Mouse (Mus musculus): Measurements from ENCODE around the gene Socs5. TPM values are rescaled to one million over a fixed set of nuclear protein-coding genes. Genes with fewer than 3 reads are reported as not detected.

Socs5 gene
- total and polyA plus RNA-seq, 2 experiments from 2014 or later: 13.0 to 21.3 TPM

DNA sequence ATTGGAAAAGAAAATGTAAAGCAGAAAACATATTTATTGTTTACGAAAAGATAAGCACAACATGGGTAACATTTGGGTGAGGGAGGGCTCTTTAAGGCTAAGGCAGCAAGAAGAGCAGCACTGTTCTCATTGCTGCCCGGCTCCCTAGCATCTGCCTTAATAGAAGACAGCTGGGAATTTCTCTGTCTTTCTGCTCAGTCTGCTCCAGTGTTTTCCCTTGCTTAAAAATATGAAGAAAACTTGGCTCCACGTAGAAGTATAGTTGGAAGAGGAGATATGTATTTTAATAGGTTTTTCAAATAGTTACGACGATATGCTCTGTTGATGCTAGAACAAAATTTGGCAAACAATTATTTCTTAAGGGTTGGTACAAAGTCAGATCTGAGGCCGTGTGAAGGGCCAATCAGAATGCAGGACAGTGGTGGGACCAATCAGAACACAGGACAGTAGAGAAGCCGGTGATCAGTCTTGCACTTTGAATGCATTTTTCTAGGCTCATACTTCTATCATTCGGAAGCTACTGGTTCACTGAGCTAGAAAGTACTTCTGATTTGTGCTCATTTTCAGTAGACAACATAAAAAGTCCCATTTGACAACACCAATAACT is 39.0 kb downstream of the Socs5 start:
- WGBS: 89% methylated on average over 8 of the region's 8 CpGs
- Histone ChIP-seq H3K9ac (replicated peaks; ENCODE audit: low read length, poor library complexity, severe bottlenecking) (no peak overlapping the region), H3K27ac (ENCODE audit: low read depth, low read length) (no peak overlapping the region), H3K4me2 (ENCODE audit: low read depth, low read length, poor library complexity, severe bottlenecking) (no peak overlapping the region), H3K4me3 (ENCODE audit: low read depth, low read length) (no peak overlapping the region), H3K36me3 (ENCODE audit: insufficient read depth, low read length) (no peaks in the 10 kb centered on the region), H3K27me3 (ENCODE audit: insufficient read depth, low read length) (no peaks in the 10 kb centered on the region), H3K9me3 (ENCODE audit: low read length) (no peaks in the 10 kb centered on the region), H3K4me1 (ENCODE audit: insufficient read depth, low read length) (no peaks in the 10 kb centered on the region)
- DNase-seq (ENCODE audit: low spot score): no peak
- ATAC-seq (ENCODE audit: low FRiP score): no peak
- no peak for TF ChIP-seq CTCF (IDR thresholded peaks at IDR 0.05)

DNA sequence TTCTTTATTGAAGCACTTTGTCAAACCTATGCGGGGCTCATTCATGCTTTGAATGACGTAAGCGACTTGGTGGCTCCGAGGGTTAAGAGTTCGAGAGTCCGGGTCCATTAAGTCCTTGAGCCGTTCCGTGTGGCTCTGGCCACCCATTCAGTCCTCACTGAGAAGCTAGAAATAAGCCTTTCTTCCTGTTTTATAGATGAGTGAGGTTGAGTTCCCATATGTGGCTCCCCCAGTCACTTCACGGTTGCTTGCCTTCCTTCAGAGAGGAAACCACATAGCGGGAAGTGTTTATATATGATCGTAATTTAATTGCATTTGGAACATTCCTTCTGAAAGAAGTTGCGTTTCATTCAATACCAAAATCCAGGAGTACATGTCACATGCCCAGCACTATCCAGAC is 42.3 kb downstream of the Socs5 start:
- H3K4me3 ChIP-seq (ENCODE audit: low read depth, low read length): no peak overlapping the region
- no peak overlapping the region for H3K27ac ChIP-seq (ENCODE audit: low read depth, low read length)
- no peaks in the 10 kb centered on the region for H3K4me1 ChIP-seq (ENCODE audit: insufficient read depth, low read length)
- TF ChIP-seq CTCF (IDR thresholded peaks at IDR 0.05): no peak
- ATAC-seq (ENCODE audit: low FRiP score): no peak
- no peaks in the 10 kb centered on the region for H3K27me3 ChIP-seq (ENCODE audit: insufficient read depth, low read length)
- no peak overlapping the region for H3K9ac ChIP-seq (replicated peaks; ENCODE audit: low read length, poor library complexity, severe bottlenecking)
- no peak overlapping the region for H3K4me2 ChIP-seq (ENCODE audit: low read depth, low read length, poor library complexity, severe bottlenecking)
- H3K9me3 ChIP-seq (ENCODE audit: low read length): no peaks in the 10 kb centered on the region
- 91% methylated on average over 12 of the region's 12 CpGs for WGBS
- no peak for DNase-seq (ENCODE audit: low spot score)
- no peaks in the 10 kb centered on the region for H3K36me3 ChIP-seq (ENCODE audit: insufficient read depth, low read length)

DNA sequence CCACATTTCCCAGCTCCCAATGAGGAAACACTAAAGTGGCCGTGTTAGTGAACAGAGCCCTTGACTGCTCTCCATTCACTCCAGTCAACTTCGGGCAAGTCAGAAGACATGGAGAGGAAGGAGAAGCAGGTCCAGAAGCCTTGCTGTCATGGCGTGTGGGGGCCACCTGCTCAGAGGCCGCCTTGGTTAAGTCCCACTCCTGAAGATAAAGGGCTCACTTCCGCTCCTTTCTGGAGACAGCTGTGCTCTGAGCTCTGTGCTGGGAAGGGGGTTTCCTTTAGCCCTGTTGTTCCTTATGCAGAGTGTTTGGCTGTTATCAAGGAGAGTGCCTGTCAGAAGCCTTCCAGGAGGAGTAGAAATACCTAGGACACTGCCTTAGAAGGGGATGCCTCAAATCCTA is 45.5 kb downstream of the Socs5 start:
- Histone ChIP-seq H3K36me3 (ENCODE audit: insufficient read depth, low read length) (no peaks in the 10 kb centered on the region), H3K4me2 (ENCODE audit: low read depth, low read length, poor library complexity, severe bottlenecking) (no peak overlapping the region), H3K27ac (ENCODE audit: low read depth, low read length) (no peak overlapping the region), H3K4me3 (ENCODE audit: low read depth, low read length) (no peak overlapping the region), H3K27me3 (ENCODE audit: insufficient read depth, low read length) (no peaks in the 10 kb centered on the region), H3K9ac (replicated peaks; ENCODE audit: low read length, poor library complexity, severe bottlenecking) (no peak overlapping the region), H3K4me1 (ENCODE audit: insufficient read depth, low read length) (no peaks in the 10 kb centered on the region), H3K9me3 (ENCODE audit: low read length) (no peaks in the 10 kb centered on the region)
- ATAC-seq (ENCODE audit: low FRiP score) (no peak), DNase-seq (ENCODE audit: low spot score) (no peak)
- TF ChIP-seq CTCF (IDR thresholded peaks at IDR 0.05): no peak
- 58% methylated on average over 5 of the region's 5 CpGs for WGBS

DNA sequence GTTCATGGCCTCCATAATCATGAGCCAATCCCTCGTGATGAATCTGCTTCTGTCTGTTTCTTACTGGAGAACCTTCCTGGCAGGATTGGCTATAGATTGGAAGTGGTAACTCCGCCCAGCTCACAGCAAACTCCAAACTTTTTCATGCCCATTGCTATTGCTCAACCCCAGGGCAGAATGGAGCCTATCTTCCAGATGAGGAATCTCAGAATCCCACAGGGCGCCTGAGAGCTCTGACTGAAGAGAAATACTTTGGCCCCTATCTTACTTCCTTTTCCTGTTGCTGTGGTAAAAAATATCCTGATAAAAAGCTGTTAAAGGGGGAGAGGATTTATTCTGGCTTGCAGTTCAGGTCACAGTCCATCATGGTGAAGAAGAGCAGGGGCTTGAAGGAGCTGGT is 48.2 kb downstream of the Socs5 start:
- TF ChIP-seq CTCF (IDR thresholded peaks at IDR 0.05): no peak
- Histone ChIP-seq H3K27ac (ENCODE audit: low read depth, low read length) (no peak overlapping the region), H3K36me3 (ENCODE audit: insufficient read depth, low read length) (no peaks in the 10 kb centered on the region), H3K4me1 (ENCODE audit: insufficient read depth, low read length) (no peaks in the 10 kb centered on the region), H3K9ac (replicated peaks; ENCODE audit: low read length, poor library complexity, severe bottlenecking) (no peak overlapping the region), H3K27me3 (ENCODE audit: insufficient read depth, low read length) (no peaks in the 10 kb centered on the region), H3K4me3 (ENCODE audit: low read depth, low read length) (no peak overlapping the region), H3K4me2 (ENCODE audit: low read depth, low read length, poor library complexity, severe bottlenecking) (no peak overlapping the region), H3K9me3 (ENCODE audit: low read length) (no peaks in the 10 kb centered on the region)
- ATAC-seq (ENCODE audit: low FRiP score): no peak
- DNase-seq (ENCODE audit: low spot score): no peak
- 72% methylated on average over 3 of the region's 3 CpGs for whole genome bisulfite sequencing

DNA sequence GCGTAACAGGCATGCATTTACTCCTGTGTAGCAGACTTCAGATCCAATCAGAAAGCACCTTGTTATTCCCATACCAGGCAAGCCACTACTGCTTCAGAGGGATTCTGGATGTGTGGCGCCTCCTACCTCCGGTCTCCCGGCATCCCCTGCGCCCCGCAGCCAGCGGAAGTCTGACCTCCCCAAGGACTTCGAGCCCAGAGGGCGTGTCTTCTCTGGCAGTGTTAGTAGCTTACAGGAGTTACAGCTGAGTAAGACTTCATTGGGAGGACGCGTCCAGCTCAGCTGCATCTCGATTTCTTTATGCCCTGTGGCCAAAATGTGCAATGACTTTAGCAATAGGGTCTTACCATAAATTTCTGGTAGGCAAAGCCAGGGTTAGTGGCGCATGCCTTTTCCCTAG is 50.3 kb downstream of the Socs5 start:
- Histone ChIP-seq H3K27me3 (ENCODE audit: insufficient read depth, low read length) (no peaks in the 10 kb centered on the region), H3K4me1 (ENCODE audit: insufficient read depth, low read length) (no peaks in the 10 kb centered on the region), H3K4me3 (ENCODE audit: low read depth, low read length) (no peak overlapping the region), H3K27ac (ENCODE audit: low read depth, low read length) (no peak overlapping the region), H3K9me3 (ENCODE audit: low read length) (no peaks in the 10 kb centered on the region), H3K36me3 (ENCODE audit: insufficient read depth, low read length) (no peaks in the 10 kb centered on the region), H3K4me2 (ENCODE audit: low read depth, low read length, poor library complexity, severe bottlenecking) (no peak overlapping the region), H3K9ac (replicated peaks; ENCODE audit: low read length, poor library complexity, severe bottlenecking) (no peak overlapping the region)
- 72% methylated on average over 13 of the region's 13 CpGs for WGBS
- TF ChIP-seq CTCF (IDR thresholded peaks at IDR 0.05): no peak
- no peak for DNase-seq (ENCODE audit: low spot score)
- ATAC-seq (ENCODE audit: low FRiP score): no peak

DNA sequence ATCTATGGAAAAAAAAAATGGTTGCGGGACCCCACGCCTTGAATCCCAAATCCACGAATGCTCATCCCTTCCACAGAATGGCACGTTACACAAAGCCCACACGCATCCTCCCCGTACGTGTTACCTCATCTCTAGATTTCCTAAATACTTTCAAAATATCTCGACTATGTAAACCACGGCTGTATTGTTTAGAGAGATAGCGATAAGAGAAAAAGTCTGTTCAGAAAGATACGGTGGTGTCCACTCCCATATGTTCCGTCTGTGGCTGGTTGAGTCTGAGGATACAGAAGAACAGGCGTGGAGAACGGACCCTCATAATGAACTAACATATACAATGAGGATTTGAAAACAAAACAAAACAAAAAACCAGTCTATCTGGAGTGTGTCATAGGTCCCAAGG is 51.1 kb downstream of the Socs5 start:
- 95% methylated on average over 14 of the region's 14 CpGs for WGBS
- H3K4me3 ChIP-seq (ENCODE audit: low read depth, low read length): no peak overlapping the region
- TF ChIP-seq CTCF (IDR thresholded peaks at IDR 0.05): no peak
- H3K9me3 ChIP-seq (ENCODE audit: low read length): no peaks in the 10 kb centered on the region
- ATAC-seq (ENCODE audit: low FRiP score) (no peak), DNase-seq (ENCODE audit: low spot score) (no peak)
- no peaks in the 10 kb centered on the region for H3K36me3 ChIP-seq (ENCODE audit: insufficient read depth, low read length)
- H3K4me1 ChIP-seq (ENCODE audit: insufficient read depth, low read length): no peaks in the 10 kb centered on the region
- H3K27ac ChIP-seq (ENCODE audit: low read depth, low read length): no peak overlapping the region
- H3K4me2 ChIP-seq (ENCODE audit: low read depth, low read length, poor library complexity, severe bottlenecking): no peak overlapping the region
- no peaks in the 10 kb centered on the region for H3K27me3 ChIP-seq (ENCODE audit: insufficient read depth, low read length)
- H3K9ac ChIP-seq (replicated peaks; ENCODE audit: low read length, poor library complexity, severe bottlenecking): no peak overlapping the region
